15 mouse cellular contexts compared by ENCODE assay signal in genomic region chr11:81148423-81148822, GRCm38 (mm10).
DNase-seq lines count a peak whose midpoint lies in the region; ATAC-seq lines count a peak whose summit lies in the region.
"Had no signal": no experiment of that assay in that cellular context is flagged by ENCODE, and none has a peak within 500 bp of the region (broad histone marks: within the 10 kb centered on the region; RNA-seq: fewer than 3 reads in every experiment).

No protein-coding gene starts in this region.

- WGBS in heart, embryonic 12.5 days = 70% methylated on average over 10 of the region's 10 CpGs
- 63% methylated on average over 10 of the region's 10 CpGs for WGBS in liver, embryonic 12.5 days (ENCODE audit: insufficient replicate concordance)

- H3K27ac ChIP-seq in heart, embryonic 12.5 days (ENCODE audit: poor library complexity, severe bottlenecking) = no peak overlapping the region
- no peak overlapping the region for H3K27ac ChIP-seq in liver, embryonic 12.5 days
- H3K27ac ChIP-seq: forebrain, embryonic 15.5 days; heart, embryonic 13.5 days; limb, embryonic 15.5 days had no signal

- H3K4me1 ChIP-seq in heart, embryonic 12.5 days (replicated peaks) = peaks cover 21% of the 10 kb centered on the region
- H3K4me1 ChIP-seq in liver, embryonic 12.5 days = peaks cover 9% of the 10 kb centered on the region; the same call in 1 of the 2 replicates

- no peak overlapping the region for H3K9ac ChIP-seq in heart, embryonic 12.5 days
- no peak overlapping the region for H3K9ac ChIP-seq in liver, embryonic 12.5 days
- H3K9ac ChIP-seq: forebrain, embryonic 15.5 days; heart, embryonic 13.5 days; limb, embryonic 15.5 days had no signal

- no peak overlapping the region for H3K4me2 ChIP-seq in heart, embryonic 12.5 days
- H3K4me2 ChIP-seq in liver, embryonic 12.5 days = no peak overlapping the region
- H3K4me2 ChIP-seq: forebrain, embryonic 15.5 days; heart, embryonic 13.5 days; limb, embryonic 15.5 days had no signal

- H3K27me3 ChIP-seq in heart, embryonic 12.5 days (replicated peaks) = peaks cover 50% of the 10 kb centered on the region
- peaks cover 47% of the 10 kb centered on the region for H3K27me3 ChIP-seq in liver, embryonic 12.5 days (replicated peaks)

- H3K36me3 ChIP-seq in heart, embryonic 12.5 days = no peaks in the 10 kb centered on the region
- no peaks in the 10 kb centered on the region for H3K36me3 ChIP-seq in liver, embryonic 12.5 days
- H3K36me3 ChIP-seq: forebrain, embryonic 15.5 days; heart, embryonic 13.5 days; limb, embryonic 15.5 days had no signal

- no peaks in the 10 kb centered on the region for H3K9me3 ChIP-seq in heart, embryonic 12.5 days (replicated peaks)
- H3K9me3 ChIP-seq in liver, embryonic 12.5 days (replicated peaks) = no peaks in the 10 kb centered on the region
- H3K9me3 ChIP-seq: forebrain, embryonic 15.5 days; heart, embryonic 13.5 days; limb, embryonic 15.5 days had no signal

- H3K4me3 ChIP-seq in heart, embryonic 12.5 days = no peak overlapping the region
- no peak overlapping the region for H3K4me3 ChIP-seq in liver, embryonic 12.5 days
- H3K4me3 ChIP-seq: forebrain, embryonic 15.5 days; heart, embryonic 13.5 days; limb, embryonic 15.5 days had no signal

- peak; percentile 64 for DNase-seq in heart, adult 11 months
- DNase-seq in brain, adult 2 months (ENCODE audit: low read depth, low spot score) = peak; percentile 41
- peak; percentile 37 for DNase-seq in cerebellum, adult 9-11 months
- DNase-seq in layer of hippocampus, postnatal 36 days = peak; percentile 52 to 53
- DNase-seq in B cell, adult 2 months = no peak
- no peak for DNase-seq in kidney, postnatal 10 days
- DNase-seq: kidney, adult 11 months; lung, postnatal 4 days; spleen, adult 18-20 months; thymus, adult 2 months had no signal

- no peak for ATAC-seq in heart, embryonic 12.5 days (ENCODE audit: insufficient number of reproducible peaks, low FRiP score)
- no peak for ATAC-seq in liver, embryonic 12.5 days
- ATAC-seq: forebrain, embryonic 15.5 days had no signal

Comparison
In these comparisons a context has a peak if more than half of its experiments do, and no peak if none do; other contexts are left out.
1. DNase-seq: peak in heart, adult 11 months (single experiment), brain, adult 2 months (single experiment), cerebellum, adult 9-11 months (single experiment) and layer of hippocampus, postnatal 36 days (2 of 2); none in B cell, adult 2 months (0 of 2) and kidney, postnatal 10 days (single experiment).